Mouse (Mus musculus) hindbrain, postnatal 0 days (tissue): ENCODE measurements around the gene Platr17. TPM values are rescaled to one million over a fixed set of nuclear protein-coding genes. Genes with fewer than 3 reads are reported as not detected.
"Not testable (repeated sequence)": the region's sequence is repeated elsewhere in the genome, so short reads cannot be mapped to it uniquely, and the experiment has no call there.

ENCODE experiments used
- ATAC-seq: fragments of 200-750 bp; cut with Nextera tagmentation; 2 replicates; pipeline ENCODE4 v1.8.0; 2017; ENCODE audit warnings: mild to moderate bottlenecking, moderate TSS enrichment, moderate library complexity
- DNase-seq: peaks from one replicate; pipeline ENCODE4 v3.0.0-alpha.2; 2015; ENCODE audit warnings: low spot score
- H3K27ac ChIP-seq: fragments of 300-500 bp; sonication (generic); 2 replicates; pipeline ENCODE4 v1.5.1; 2014; ENCODE audit warnings: mild to moderate bottlenecking
- H3K27me3 ChIP-seq: fragments of 300-500 bp; sonication (generic); 2 replicates; pipeline ENCODE4 v1.6.1; 2014; ENCODE audit warnings: low read length, mixed read lengths; ENCODE audit not compliant: insufficient read depth
- H3K36me3 ChIP-seq: fragments of 300-500 bp; sonication (generic); 2 replicates; pipeline ENCODE4 v1.6.1; 2014; ENCODE audit warnings: low read length, mixed read lengths; ENCODE audit not compliant: insufficient read depth
- H3K4me1 ChIP-seq: fragments of 300-500 bp; sonication (generic); 2 replicates; pipeline ENCODE4 v1.6.1; 2014; ENCODE audit warnings: antibody characterized with exemption, low read length, mixed read lengths; ENCODE audit not compliant: insufficient read depth
- H3K4me2 ChIP-seq: fragments of 300-500 bp; sonication (generic); 2 replicates; pipeline ENCODE4 v1.6.1; 2014; ENCODE audit warnings: low read depth, mild to moderate bottlenecking, low read length, moderate library complexity, mixed read lengths
- H3K4me3 ChIP-seq: fragments of 300-500 bp; sonication (generic); 2 replicates; pipeline ENCODE4 v1.5.1; 2014; ENCODE audit warnings: low read length
- H3K9ac ChIP-seq: fragments of 300-500 bp; sonication (generic); replicated peaks from 2 replicates; pipeline ENCODE4 v1.6.1; 2014; ENCODE audit warnings: mild to moderate bottlenecking, low read length, moderate library complexity, mixed read lengths
- H3K9me3 ChIP-seq: fragments of 300-500 bp; sonication (generic); 2 replicates; pipeline ENCODE4 v1.6.1; 2016; ENCODE audit warnings: low read length, mixed read lengths
- CTCF ChIP-seq: IDR thresholded peaks from 2 replicates; pipeline ENCODE4 v1.5.1; 2016; ENCODE audit warnings: antibody characterized with exemption, control low read depth, low read depth
- WGBS: fragments of 180-500 bp; shearing (Covaris S2); extraction: QIAGEN DNeasy Blood & Tissue Kit; methylation state at CpG from one replicate; pipeline ENCODE4 v1.1.7; 2014; 5-methylcytosine and 5-hydroxymethylcytosine counted together
- polyA plus RNA-seq: library from polyadenylated mRNA; unstranded; fragments of >200 nt; fragmentation: Nextera tagmentation; extraction: Ambion mirVana; gene quantifications from 2 replicates; pipeline ENCODE4 v1.2.1, GENCODE M21; 2015
- total RNA-seq: library from RNA; depleted of rRNA; stranded (reverse); fragments of >200 nt; gene quantifications from 2 replicates; pipeline ENCODE4 v1.2.3, GENCODE M21; 2014

Gene Platr17
- total and polyA plus RNA-seq, 2 experiments from 2014 or later: 0.88 TPM; not detected in 1

DNA sequence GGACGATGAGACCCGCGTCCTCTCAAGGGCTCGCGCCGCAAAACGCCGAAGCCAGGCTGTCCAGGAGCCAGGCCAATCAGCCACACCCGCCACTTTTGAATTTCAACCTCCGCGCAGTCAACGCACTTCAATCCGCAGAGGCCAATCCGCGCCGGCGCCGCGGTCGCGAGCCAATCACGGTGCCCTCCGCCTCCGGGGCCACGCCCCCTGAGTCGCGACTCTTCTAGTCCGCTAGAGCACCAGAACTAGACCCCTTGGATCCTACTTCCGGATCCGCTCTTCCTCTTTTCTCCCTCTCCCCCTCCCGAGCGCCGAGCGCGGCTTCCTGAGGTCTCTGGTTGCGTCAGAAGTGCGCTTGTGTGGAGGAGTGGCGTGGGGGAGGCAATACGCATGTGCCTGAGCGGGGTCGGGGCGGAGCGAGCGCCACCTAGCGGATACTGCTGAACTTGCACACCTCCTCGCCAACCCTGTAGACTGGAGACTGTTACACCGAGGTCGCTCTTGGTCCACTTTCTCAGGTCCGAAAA, 14.3 kb upstream of the Platr17 start, which contains the start of gene Kifc1:
Kifc1 (minus strand) TSS at position 129 of the 527 bp plus-strand sequence.
- H3K9ac ChIP-seq: peak within 1 kb of the TSS; percentile 45; the same call in 1 of the 2 replicates
- H3K9me3 ChIP-seq: no peaks in the 10 kb centered on the region
- peak; percentile 99 for DNase-seq
- no peaks in the 10 kb centered on the region for H3K36me3 ChIP-seq
- TF ChIP-seq CTCF: peak; percentile 100
- H3K4me2 ChIP-seq: peak within 1 kb of the TSS; percentile 63
- no peaks in the 10 kb centered on the region for H3K4me1 ChIP-seq
- peak; percentile 100 for ATAC-seq
- no peak within 1 kb of the TSS for H3K27ac ChIP-seq
- peak within 1 kb of the TSS; percentile 55 for H3K4me3 ChIP-seq
- WGBS: under 1% methylated on average over 44 of the region's 49 CpGs
- H3K27me3 ChIP-seq: no peaks in the 10 kb centered on the region

GRCm38 (mm10) chr17:33891357-33891756, 13.6 kb upstream of the Platr17 start:
- H3K4me1 ChIP-seq: no peaks in the 10 kb centered on the region
- no peak for TF ChIP-seq CTCF
- WGBS: 64% methylated on average over 2 of the region's 2 CpGs

GRCm38 (mm10) chr17:33891892-33892291, 13.0 kb upstream of the Platr17 start:
- H3K27me3 ChIP-seq, H3K4me3 ChIP-seq, ATAC-seq, DNase-seq, H3K4me1 ChIP-seq, H3K9me3 ChIP-seq, H3K27ac ChIP-seq, H3K36me3 ChIP-seq, H3K4me2 ChIP-seq, H3K9ac ChIP-seq: not testable (repeated sequence)
- WGBS: 66% methylated on average over 6 of the region's 6 CpGs

More at GRCm38 (mm10) chr17:33891357-33891756, 13.6 kb upstream of the Platr17 start:
- Histone ChIP-seq H3K4me3 (no peak overlapping the region), H3K27ac (no peak overlapping the region), H3K27me3 (no peaks in the 10 kb centered on the region), H3K9ac (no peak overlapping the region), H3K9me3 (no peaks in the 10 kb centered on the region), H3K36me3 (no peaks in the 10 kb centered on the region), H3K4me2 (no peak overlapping the region)
- DNase-seq (no peak), ATAC-seq (no peak)

DNA sequence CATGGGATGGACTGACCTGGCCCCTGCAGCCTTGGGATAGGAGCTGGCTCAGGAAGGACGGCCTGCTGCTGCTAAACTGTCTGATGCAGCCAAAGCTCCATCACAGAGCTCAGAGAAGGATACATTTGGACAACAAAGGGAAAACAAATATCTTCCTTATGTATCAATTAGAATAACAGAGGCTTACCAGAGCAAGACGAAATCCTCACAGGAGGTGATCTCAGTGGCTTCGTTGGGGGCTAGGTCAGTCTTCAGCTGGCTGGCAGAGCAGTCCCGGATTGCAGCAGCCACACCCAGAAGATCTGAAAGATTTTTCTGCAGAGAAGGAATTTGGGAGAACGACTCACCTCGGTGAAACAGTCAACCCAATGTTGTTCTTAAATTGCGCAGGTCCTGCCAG, 12.5 kb upstream of the Platr17 start:
- ATAC-seq: no peak
- 14% methylated on average over 7 of the region's 7 CpGs for WGBS
- Histone ChIP-seq H3K4me1 (no peaks in the 10 kb centered on the region), H3K27ac (no peak overlapping the region), H3K4me2 (no peak overlapping the region), H3K27me3 (no peaks in the 10 kb centered on the region), H3K9me3 (no peaks in the 10 kb centered on the region), H3K4me3 (no peak overlapping the region), H3K36me3 (no peaks in the 10 kb centered on the region), H3K9ac (no peak overlapping the region)
- TF ChIP-seq CTCF: no peak
- DNase-seq: no peak

DNA sequence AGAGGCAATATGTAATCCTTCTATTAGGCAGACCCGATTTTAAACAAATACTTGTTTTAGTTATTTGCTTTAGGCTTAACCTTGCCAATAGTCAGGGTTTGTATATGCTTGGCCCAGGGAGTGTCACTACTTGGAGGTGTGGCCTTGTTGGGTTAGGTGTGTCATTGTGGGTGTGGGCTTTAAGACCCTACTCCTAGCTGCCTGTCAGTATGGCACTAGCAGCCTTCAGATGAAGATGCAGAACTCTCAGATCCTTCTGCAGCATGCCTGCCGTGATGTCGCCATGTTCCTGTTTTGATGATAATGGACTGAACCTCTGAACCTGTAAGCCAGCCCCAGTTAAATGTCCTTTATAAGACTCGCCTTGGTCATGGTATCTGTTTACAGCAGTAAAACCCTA, 11.9 kb upstream of the Platr17 start:
- H3K36me3 ChIP-seq, H3K27ac ChIP-seq, H3K4me1 ChIP-seq, H3K9ac ChIP-seq, ATAC-seq, H3K9me3 ChIP-seq, DNase-seq, H3K4me2 ChIP-seq, H3K27me3 ChIP-seq, H3K4me3 ChIP-seq: not testable (repeated sequence)
- 74% methylated on average over 4 of the region's 4 CpGs for WGBS

DNA sequence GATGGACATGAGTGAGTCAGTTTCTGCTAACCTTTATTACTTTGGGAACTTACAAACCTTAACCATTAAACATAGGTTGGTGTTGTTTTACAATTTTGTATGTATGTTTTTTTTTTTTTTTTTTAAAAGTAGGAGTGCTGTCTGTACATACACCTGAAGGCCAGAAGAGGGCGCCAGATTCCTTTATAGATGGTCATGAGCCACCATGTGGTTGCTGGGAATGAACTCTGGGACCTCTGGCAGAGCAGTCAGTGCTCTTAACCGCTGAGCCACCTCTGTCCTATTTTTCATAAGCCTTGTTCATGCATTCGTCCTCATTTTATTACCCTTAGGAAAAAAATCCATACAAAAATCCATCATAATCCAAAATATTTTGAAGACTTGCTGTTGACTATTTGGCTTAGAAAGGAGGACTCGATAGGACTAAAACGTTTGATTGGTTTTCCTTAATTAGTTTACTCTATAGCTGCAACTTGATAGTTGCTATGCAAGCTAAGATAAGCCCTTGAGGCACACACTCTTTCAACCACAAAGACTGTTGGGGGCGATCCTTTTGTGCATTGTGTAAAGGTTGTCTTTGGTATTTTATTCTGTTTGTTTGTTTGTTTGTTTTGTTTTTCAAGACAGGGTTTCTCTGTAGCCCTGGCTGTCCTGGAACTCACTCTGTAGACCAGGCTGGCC, 7.7 kb upstream of the Platr17 start:
- Histone ChIP-seq H3K27ac (no peak overlapping the region), H3K9ac (no peak overlapping the region), H3K9me3 (no peaks in the 10 kb centered on the region), H3K27me3 (no peaks in the 10 kb centered on the region), H3K36me3 (no peaks in the 10 kb centered on the region), H3K4me1 (no peaks in the 10 kb centered on the region), H3K4me2 (no peak overlapping the region), H3K4me3 (no peak overlapping the region)
- WGBS: 44% methylated on average over 6 of the region's 6 CpGs
- no peak for ATAC-seq
- peak; percentile 72 for TF ChIP-seq CTCF
- peak; percentile 71 for DNase-seq

DNA sequence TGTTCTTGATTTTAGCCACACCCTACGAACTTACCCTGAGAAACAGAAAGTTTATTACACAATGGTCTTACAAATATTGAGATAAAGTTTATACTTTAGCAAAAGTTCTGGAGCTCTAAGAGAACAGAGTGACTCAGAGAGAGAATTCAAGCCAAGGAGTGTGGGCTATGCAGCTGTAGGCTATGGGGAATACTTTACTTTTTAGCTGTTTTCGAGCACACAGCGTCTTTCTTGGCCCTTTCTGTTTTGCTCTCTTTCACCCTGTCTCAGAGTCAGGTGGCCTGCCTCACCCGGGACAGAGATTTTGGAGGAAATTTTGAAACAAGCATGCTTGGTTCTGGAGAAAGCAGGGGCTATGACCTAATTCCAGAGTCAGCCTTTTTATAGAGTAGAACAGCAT, 6.7 kb upstream of the Platr17 start:
- H3K9me3 ChIP-seq, DNase-seq, H3K9ac ChIP-seq, H3K4me1 ChIP-seq, H3K27me3 ChIP-seq, ATAC-seq, H3K4me2 ChIP-seq, H3K27ac ChIP-seq, H3K36me3 ChIP-seq, H3K4me3 ChIP-seq: not testable (repeated sequence)
- WGBS: 82% methylated on average over 4 of the region's 4 CpGs
